Mouse (Mus musculus) urinary bladder, postnatal 4 days (tissue): ENCODE measurements around the gene Ninl.

Source experiments
- DNase-seq, 2 experiments: peaks; one replicate each; pipeline ENCODE4 v3.0.0; 2021 to 2022; ENCODE audit warnings: low spot score in 2 of 2

Ninl gene

GRCm38 (mm10) chr2:150904272-150904935 lies 134.8 kb downstream of the Ninl start, which contains the start of gene Abhd12:
TSS of gene Abhd12 (minus strand) at chr2:150904741.
- DNase-seq: peak; percentile 97 to 99

GRCm38 (mm10) chr2:150902347-150902746 lies 136.8 kb downstream of the Ninl start:
- DNase-seq: no peak

- no peak for DNase-seq
Observed at GRCm38 (mm10) chr2:150900341-150900740, 138.8 kb downstream of the Ninl start.

- DNase-seq: no peak
Observed at GRCm38 (mm10) chr2:150895691-150896252, 143.4 kb downstream of the Ninl start.

GRCm38 (mm10) chr2:150894617-150895267 lies 144.4 kb downstream of the Ninl start:
- DNase-seq: no peak

GRCm38 (mm10) chr2:150887370-150887769 lies 151.8 kb downstream of the Ninl start:
- no peak for DNase-seq

GRCm38 (mm10) chr2:150886315-150886714 lies 152.9 kb downstream of the Ninl start:
- no peak for DNase-seq

- DNase-seq: no peak
Observed at GRCm38 (mm10) chr2:150885814-150886213, 153.4 kb downstream of the Ninl start.

GRCm38 (mm10) chr2:150884779-150885110 lies 154.4 kb downstream of the Ninl start:
- DNase-seq: no peak
